Mouse (Mus musculus) midbrain, embryonic 11.5 days (tissue): ENCODE results near the gene Tnip2. TPM values are rescaled to one million over a fixed set of nuclear protein-coding genes. Genes with fewer than 3 reads are reported as not detected.

Experiments used
- ATAC-seq: fragments of 200-750 bp; cut with Nextera tagmentation; 2 replicates; pipeline ENCODE4 v1.8.0; 2017; ENCODE audit warnings: moderate TSS enrichment, moderate library complexity; ENCODE audit not compliant: low FRiP score
- DNase-seq: peaks from one replicate; pipeline ENCODE4 v3.0.0; 2015; ENCODE audit warnings: low spot score; ENCODE audit errors: missing footprints
- H3K27ac ChIP-seq: fragments of 300-500 bp; sonication (generic); 2 replicates; pipeline ENCODE4 v1.5.1; 2014; ENCODE audit warnings: low read depth, low read length
- H3K27me3 ChIP-seq: fragments of 300-500 bp; sonication (generic); 2 replicates; pipeline ENCODE4 v1.6.1; 2014; ENCODE audit warnings: mild to moderate bottlenecking, low read length, moderate library complexity, mixed read lengths; ENCODE audit not compliant: control insufficient read depth, insufficient read depth
- H3K36me3 ChIP-seq: fragments of 300-500 bp; sonication (generic); 2 replicates; pipeline ENCODE4 v1.6.1; 2014; ENCODE audit warnings: mild to moderate bottlenecking, low read length, moderate library complexity, mixed read lengths; ENCODE audit not compliant: control insufficient read depth, insufficient read depth
- H3K4me1 ChIP-seq: fragments of 300-500 bp; sonication (generic); 2 replicates; pipeline ENCODE4 v1.6.1; 2014; ENCODE audit warnings: low read length; ENCODE audit not compliant: control insufficient read depth, insufficient read depth
- H3K4me2 ChIP-seq: fragments of 300-500 bp; sonication (generic); 2 replicates; pipeline ENCODE4 v1.6.1; 2014; ENCODE audit warnings: mild to moderate bottlenecking, moderate library complexity
- H3K4me3 ChIP-seq: fragments of 300-500 bp; sonication (generic); 2 replicates; pipeline ENCODE4 v1.5.1; 2014; ENCODE audit warnings: low read depth, low read length
- H3K9ac ChIP-seq: fragments of 300-500 bp; sonication (generic); 2 replicates; pipeline ENCODE4 v1.6.1; 2014; ENCODE audit warnings: low read length
- H3K9me3 ChIP-seq: fragments of 300-500 bp; sonication (generic); 2 replicates; pipeline ENCODE4 v1.6.1; 2016; ENCODE audit warnings: low read length; ENCODE audit not compliant: control insufficient read depth
- WGBS: fragments of 180-500 bp; shearing (Covaris S2); extraction: QIAGEN DNeasy Blood & Tissue Kit; methylation state at CpG from one replicate; pipeline ENCODE4 v1.1.7; 2014; 5-methylcytosine and 5-hydroxymethylcytosine counted together
- polyA plus RNA-seq: library from polyadenylated mRNA; unstranded; fragments of >200 nt; fragmentation: Nextera tagmentation; extraction: Ambion mirVana; gene quantifications from 2 replicates; pipeline ENCODE4 v1.2.1, GENCODE M21; 2014

Gene Tnip2
- polyA plus RNA-seq, 1 experiment from 2014 or later = 5.5 TPM

- WGBS = 79% methylated on average over 6 of the region's 6 CpGs
- ATAC-seq = no peak
- peaks cover 6% of the 10 kb centered on the region; the same call in 1 of the 2 replicates for H3K36me3 ChIP-seq
- no peak for DNase-seq
- H3K9ac ChIP-seq = no peak overlapping the region
- H3K4me2 ChIP-seq = no peak overlapping the region
- H3K27me3 ChIP-seq = no peaks in the 10 kb centered on the region
- H3K4me3 ChIP-seq = no peak overlapping the region
- H3K4me1 ChIP-seq = no peaks in the 10 kb centered on the region
- no peaks in the 10 kb centered on the region for H3K9me3 ChIP-seq
- no peak overlapping the region for H3K27ac ChIP-seq
Measured at GRCm38 (mm10) chr5:34488741-34489417, 24.9 kb downstream of the Tnip2 start.

GRCm38 (mm10) chr5:34487320-34488090 lies 26.3 kb downstream of the Tnip2 start:
- H3K4me3 ChIP-seq = no peak overlapping the region
- DNase-seq = no peak
- ATAC-seq = no peak
- no peaks in the 10 kb centered on the region for H3K4me1 ChIP-seq
- no peak overlapping the region for H3K9ac ChIP-seq
- H3K9me3 ChIP-seq = no peaks in the 10 kb centered on the region
- peaks cover 6% of the 10 kb centered on the region; the same call in 1 of the 2 replicates for H3K36me3 ChIP-seq
- H3K27me3 ChIP-seq = no peaks in the 10 kb centered on the region
- 84% methylated on average over 6 of the region's 6 CpGs for WGBS
- no peak overlapping the region for H3K27ac ChIP-seq
- H3K4me2 ChIP-seq = no peak overlapping the region

GRCm38 (mm10) chr5:34485731-34486130 lies 28.1 kb downstream of the Tnip2 start:
- H3K9ac ChIP-seq = no peak overlapping the region
- WGBS = 93% methylated on average over 15 of the region's 15 CpGs
- DNase-seq (no peak), ATAC-seq (no peak)
- no peak overlapping the region for H3K4me3 ChIP-seq
- H3K4me1 ChIP-seq = no peaks in the 10 kb centered on the region
- H3K9me3 ChIP-seq = no peaks in the 10 kb centered on the region
- no peak overlapping the region for H3K4me2 ChIP-seq
- H3K27ac ChIP-seq = no peak overlapping the region
- H3K27me3 ChIP-seq = no peaks in the 10 kb centered on the region
- H3K36me3 ChIP-seq = peaks cover 11% of the 10 kb centered on the region; the same call in 1 of the 2 replicates

GRCm38 (mm10) chr5:34480926-34481325 lies 32.9 kb downstream of the Tnip2 start:
- no peaks in the 10 kb centered on the region for H3K9me3 ChIP-seq
- peaks cover 23% of the 10 kb centered on the region for H3K36me3 ChIP-seq
- DNase-seq = no peak
- H3K4me1 ChIP-seq = no peaks in the 10 kb centered on the region
- no peaks in the 10 kb centered on the region for H3K27me3 ChIP-seq
- H3K4me2 ChIP-seq = no peak overlapping the region
- H3K27ac ChIP-seq = no peak overlapping the region
- no peak overlapping the region for H3K9ac ChIP-seq
- WGBS = 77% methylated on average over 3 of the region's 3 CpGs
- ATAC-seq = no peak
- H3K4me3 ChIP-seq = no peak overlapping the region

- ATAC-seq = no peak
- no peak overlapping the region for H3K4me2 ChIP-seq
Measured at GRCm38 (mm10) chr5:34468039-34468775, 45.6 kb downstream of the Tnip2 start.

GRCm38 (mm10) chr5:34466648-34467047 lies 47.1 kb downstream of the Tnip2 start:
- Histone ChIP-seq H3K4me1 (no peaks in the 10 kb centered on the region), H3K27me3 (no peaks in the 10 kb centered on the region), H3K36me3 (peaks cover 23% of the 10 kb centered on the region), H3K9me3 (no peaks in the 10 kb centered on the region), H3K27ac (no peak overlapping the region), H3K9ac (no peak overlapping the region), H3K4me3 (no peak overlapping the region), H3K4me2 (no peak overlapping the region)
- no peak for ATAC-seq
- 92% methylated on average over 2 of the region's 2 CpGs for WGBS
- no peak for DNase-seq

More at GRCm38 (mm10) chr5:34468039-34468775, 45.6 kb downstream of the Tnip2 start:
- WGBS = 98% methylated on average over 2 of the region's 2 CpGs
- Histone ChIP-seq H3K4me3 (no peak overlapping the region), H3K27me3 (no peaks in the 10 kb centered on the region), H3K9me3 (no peaks in the 10 kb centered on the region), H3K4me1 (no peaks in the 10 kb centered on the region), H3K36me3 (peaks cover 18% of the 10 kb centered on the region), H3K27ac (no peak overlapping the region), H3K9ac (no peak overlapping the region)
- no peak for DNase-seq

- Histone ChIP-seq H3K36me3 (peaks cover 29% of the 10 kb centered on the region), H3K4me2 (no peak overlapping the region), H3K4me1 (no peaks in the 10 kb centered on the region), H3K27me3 (no peaks in the 10 kb centered on the region), H3K27ac (no peak overlapping the region), H3K4me3 (no peak overlapping the region), H3K9me3 (no peaks in the 10 kb centered on the region), H3K9ac (no peak overlapping the region)
- 86% methylated on average over 1 of the region's 1 CpGs for WGBS
- DNase-seq (no peak), ATAC-seq (no peak)
Measured at GRCm38 (mm10) chr5:34466079-34466478, 47.7 kb downstream of the Tnip2 start.

- peaks cover 44% of the 10 kb centered on the region for H3K36me3 ChIP-seq
- no peaks in the 10 kb centered on the region for H3K27me3 ChIP-seq
- no peaks in the 10 kb centered on the region for H3K9me3 ChIP-seq
- H3K4me1 ChIP-seq = no peaks in the 10 kb centered on the region
- 92% methylated on average over 6 of the region's 6 CpGs for WGBS
- no peak overlapping the region for H3K9ac ChIP-seq
- ATAC-seq (no peak), DNase-seq (no peak)
- H3K4me3 ChIP-seq = no peak overlapping the region
- no peak overlapping the region for H3K4me2 ChIP-seq
- H3K27ac ChIP-seq = no peak overlapping the region
Measured at GRCm38 (mm10) chr5:34461841-34462240, 52.0 kb downstream of the Tnip2 start.

- WGBS = 94% methylated on average over 4 of the region's 4 CpGs
- H3K9me3 ChIP-seq = no peaks in the 10 kb centered on the region
Measured at GRCm38 (mm10) chr5:34461294-34461693, 52.5 kb downstream of the Tnip2 start.

More at GRCm38 (mm10) chr5:34461294-34461693, 52.5 kb downstream of the Tnip2 start:
- no peak overlapping the region for H3K4me2 ChIP-seq
- H3K36me3 ChIP-seq = peaks cover 41% of the 10 kb centered on the region
- no peak for ATAC-seq
- DNase-seq = no peak
- no peak overlapping the region for H3K9ac ChIP-seq
- H3K4me1 ChIP-seq = no peaks in the 10 kb centered on the region
- no peak overlapping the region for H3K27ac ChIP-seq
- H3K27me3 ChIP-seq = no peaks in the 10 kb centered on the region
- H3K4me3 ChIP-seq = no peak overlapping the region
